Mouse (Mus musculus) CH12.LX (cell line): ENCODE measurements around the gene Unc13b.

Source experiments
- BHLHE40 ChIP-seq: IDR thresholded peaks from 2 replicates; pipeline ENCODE4 v1.6.1; 2011; ENCODE audit warnings: mild to moderate bottlenecking, low read depth, low read length, improper control_type of control experiment
- CHD2 ChIP-seq: IDR thresholded peaks from 2 replicates; pipeline ENCODE4 v1.6.1; 2011; ENCODE audit warnings: low read length, improper control_type of control experiment
- CTCF ChIP-seq, 2 experiments: IDR thresholded peaks in 1 of 2; conservative IDR thresholded peaks in 1 of 2; 2 replicates each; pipeline ENCODE4 v1.5.1; 2011 to 2012; ENCODE audit warnings: low read depth in 2 of 2, low read length in 2 of 2, improper control_type of control experiment in 1 of 2, inconsistent platforms in 1 of 2, mild to moderate bottlenecking in 1 of 2, moderate library complexity in 1 of 2
- E2F4 ChIP-seq: IDR thresholded peaks from 2 replicates; pipeline ENCODE4 v1.6.1; 2011; ENCODE audit warnings: low read depth, low read length, improper control_type of control experiment; ENCODE audit not compliant: insufficient replicate concordance
- EP300 ChIP-seq: IDR thresholded peaks from 2 replicates; pipeline ENCODE4 v1.6.1; 2011; ENCODE audit warnings: low read length, improper control_type of control experiment
- KAT2A ChIP-seq: IDR thresholded peaks from 2 replicates; pipeline ENCODE4 v1.6.1; 2012; ENCODE audit warnings: low read length, improper control_type of control experiment, inconsistent platforms; ENCODE audit not compliant: insufficient replicate concordance
- MAFK ChIP-seq: IDR thresholded peaks from 2 replicates; pipeline ENCODE4 v1.6.1; 2011; ENCODE audit warnings: low read length, improper control_type of control experiment; ENCODE audit not compliant: insufficient replicate concordance
- MYC ChIP-seq: IDR thresholded peaks from 2 replicates; pipeline ENCODE4 v1.6.1; 2011; ENCODE audit warnings: low read depth, mild to moderate bottlenecking, improper control_type of control experiment, low read length
- NELFE ChIP-seq: IDR thresholded peaks from 2 replicates; pipeline ENCODE4 v1.6.1; 2011; ENCODE audit warnings: low read depth, low read length, improper control_type of control experiment
- POLR2A ChIP-seq: IDR thresholded peaks from 2 replicates; pipeline ENCODE4 v1.6.1; 2011; ENCODE audit warnings: low read depth, mild to moderate bottlenecking, improper control_type of control experiment, low read length
- POLR2AphosphoS2 ChIP-seq: IDR thresholded peaks from 2 replicates; pipeline ENCODE4 v1.6.1; 2011; ENCODE audit warnings: low read depth, low read length, improper control_type of control experiment
- SIN3A ChIP-seq: IDR thresholded peaks from 2 replicates; pipeline ENCODE4 v1.6.1; 2012; ENCODE audit warnings: low read length, improper control_type of control experiment, inconsistent platforms
- TCF12 ChIP-seq: IDR thresholded peaks from 2 replicates; pipeline ENCODE4 v1.6.1; 2014; ENCODE audit warnings: low read depth, mild to moderate bottlenecking, inconsistent platforms, low read length, improper control_type of control experiment
- ZC3H11A ChIP-seq: IDR thresholded peaks from 2 replicates; pipeline ENCODE4 v1.6.1; 2012; ENCODE audit warnings: low read depth, mild to moderate bottlenecking, inconsistent platforms, low read length, improper control_type of control experiment

GRCm38 (mm10) chr4:43060286-43060685 is 1.5 kb downstream of the Unc13b start:
- TF ChIP-seq EP300 (no peak), POLR2AphosphoS2 (no peak), POLR2A (no peak), ZC3H11A (no peak), MAFK (no peak), NELFE (no peak), E2F4 (no peak), TCF12 (no peak), BHLHE40 (no peak), KAT2A (no peak), CTCF (conservative IDR thresholded peaks at IDR 0.05 in 1 of 2, IDR thresholded peaks at IDR 0.05 in 1 of 2; ENCODE audit: low read depth in 2 of 2, low read length in 2 of 2) (no peak), MYC (no peak), SIN3A (no peak), CHD2 (no peak)
